Mouse (Mus musculus): ENCODE measurements around the gene Inhbe.

Gene Inhbe

DNA sequence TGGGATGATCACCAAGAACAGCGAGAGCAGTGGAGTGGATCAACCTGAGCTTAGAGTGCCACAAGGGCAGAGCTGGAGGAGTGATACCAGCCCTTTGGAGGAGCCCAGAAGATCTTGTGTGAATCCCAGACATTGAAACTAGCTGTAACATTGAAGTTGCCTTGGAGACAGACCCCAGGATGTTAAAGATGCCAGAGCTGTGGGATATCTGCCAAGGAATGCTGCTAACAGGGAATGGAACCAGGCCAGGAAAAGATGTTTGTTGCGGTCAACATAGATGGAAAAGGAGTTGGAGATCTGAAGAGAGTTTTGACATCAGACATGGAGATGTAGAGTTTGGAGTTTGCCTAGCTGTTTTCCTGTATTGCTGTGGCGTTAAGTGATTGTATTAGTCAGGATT is 8.0 kb downstream of the Inhbe start:
- ATAC-seq (ENCODE audit: low TSS enrichment), result no peak

GRCm38 (mm10) chr10:127343029-127343428 is 11.2 kb downstream of the Inhbe start:
- ATAC-seq (ENCODE audit: low TSS enrichment), result no peak

GRCm38 (mm10) chr10:127341891-127342639 is 12.1 kb downstream of the Inhbe start, which contains the start of gene Gli1:
Gli1 (minus strand) TSS chr10:127341974.
- ATAC-seq (ENCODE audit: low TSS enrichment), result peak; percentile 58

DNA sequence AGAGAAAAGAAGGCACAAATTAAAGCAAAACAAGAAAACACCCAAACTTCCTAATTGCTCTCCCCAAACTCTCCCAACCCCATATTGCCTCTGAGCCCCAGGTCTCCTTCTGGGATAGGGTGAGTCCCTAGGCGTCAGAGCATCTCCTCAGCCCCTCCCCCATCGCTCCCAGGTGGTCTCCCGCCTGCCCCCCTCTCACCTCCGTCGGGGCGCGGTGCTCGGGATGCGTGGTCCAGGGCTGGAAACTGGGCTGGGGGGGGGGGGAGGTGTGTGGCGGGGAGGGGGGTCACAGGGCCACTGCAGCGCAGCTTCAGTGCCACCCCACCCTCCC is 12.9 kb downstream of the Inhbe start:
- ATAC-seq (ENCODE audit: low TSS enrichment), result no peak

DNA sequence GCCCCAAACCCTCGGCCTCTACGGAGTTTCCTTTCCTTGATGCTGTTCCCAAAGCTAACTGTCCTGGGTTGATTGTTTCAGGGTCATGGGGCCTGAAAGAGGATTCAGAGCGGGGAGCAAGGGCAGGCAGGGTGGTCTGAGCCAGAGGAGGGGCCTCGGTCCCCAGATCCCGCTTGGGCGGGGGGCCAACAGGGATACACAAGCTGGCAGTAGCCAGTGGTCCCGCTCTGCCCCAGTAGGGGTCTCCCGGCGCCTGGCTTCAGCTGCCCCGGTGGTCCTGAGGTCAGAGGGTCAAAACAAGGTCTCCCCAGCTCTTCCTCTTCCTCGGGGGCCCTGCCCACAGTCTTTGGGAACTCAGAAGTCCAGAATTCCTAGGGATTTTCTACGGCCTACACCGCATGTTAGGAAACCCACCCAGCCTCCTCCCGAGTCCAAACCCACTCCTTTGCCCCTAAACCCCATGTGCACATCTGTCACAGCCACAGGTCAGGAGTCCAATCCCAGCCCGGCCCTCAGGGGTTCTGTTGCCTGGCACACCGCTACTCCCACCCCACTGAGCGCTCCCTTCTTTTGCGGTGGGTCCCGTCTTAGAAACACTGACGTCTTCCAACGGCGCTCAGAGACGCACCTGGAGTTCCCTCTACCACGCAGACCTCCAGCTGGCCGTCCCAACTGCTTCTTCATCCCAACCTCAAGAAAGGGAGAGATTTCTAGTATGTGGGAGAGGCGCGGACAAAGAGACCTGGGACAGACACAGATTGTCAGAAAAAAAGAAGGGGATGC is 13.4 kb downstream of the Inhbe start:
- no peak for ATAC-seq (ENCODE audit: low TSS enrichment)

DNA sequence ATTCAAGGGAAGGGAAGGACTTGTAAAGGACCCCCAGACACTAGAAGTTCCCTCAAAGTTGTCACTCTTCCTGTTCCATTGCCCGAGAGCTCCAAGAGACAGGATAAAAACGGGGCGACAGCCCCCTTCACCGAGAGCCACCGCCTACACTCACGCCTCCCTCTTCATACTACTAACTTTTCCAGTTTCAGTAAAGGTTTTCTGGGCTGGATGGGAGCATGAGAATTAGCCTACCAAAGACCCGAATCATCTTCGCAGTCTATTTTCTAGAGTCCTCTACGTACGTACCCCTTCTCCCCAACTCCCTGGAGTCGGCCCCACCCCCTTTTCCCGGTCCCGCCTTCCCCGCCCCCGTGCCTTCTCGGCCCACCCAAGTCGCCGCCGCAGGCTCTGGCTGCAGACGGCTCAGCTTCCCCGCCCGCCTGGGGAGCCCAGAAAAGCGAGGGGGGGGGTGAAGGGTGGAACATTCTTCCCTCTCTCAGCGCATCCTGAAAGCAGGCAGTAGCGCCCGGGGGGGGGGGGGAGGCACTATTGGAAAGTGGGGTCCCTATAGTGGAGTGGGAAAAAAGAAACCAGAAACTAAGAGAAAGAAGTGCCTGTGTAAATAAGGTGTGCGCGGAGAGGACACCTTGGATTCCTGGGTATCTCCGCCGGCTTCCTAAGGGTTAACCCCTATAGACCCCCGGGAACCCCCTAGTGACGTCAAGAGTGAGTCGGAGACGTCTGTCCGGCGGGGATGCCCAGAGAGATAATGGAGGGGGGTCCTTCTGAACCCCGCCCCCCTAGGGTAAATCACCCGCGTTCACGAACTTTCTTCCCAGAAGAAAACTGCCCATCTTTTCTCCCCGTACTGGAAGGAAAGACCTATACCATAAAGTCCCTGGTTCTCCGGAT is 14.3 kb downstream of the Inhbe start:
- ATAC-seq (ENCODE audit: low TSS enrichment), result no peak

GRCm38 (mm10) chr10:127338930-127339682 is 15.1 kb downstream of the Inhbe start:
- peak; percentile 82 for ATAC-seq (ENCODE audit: low TSS enrichment)

DNA sequence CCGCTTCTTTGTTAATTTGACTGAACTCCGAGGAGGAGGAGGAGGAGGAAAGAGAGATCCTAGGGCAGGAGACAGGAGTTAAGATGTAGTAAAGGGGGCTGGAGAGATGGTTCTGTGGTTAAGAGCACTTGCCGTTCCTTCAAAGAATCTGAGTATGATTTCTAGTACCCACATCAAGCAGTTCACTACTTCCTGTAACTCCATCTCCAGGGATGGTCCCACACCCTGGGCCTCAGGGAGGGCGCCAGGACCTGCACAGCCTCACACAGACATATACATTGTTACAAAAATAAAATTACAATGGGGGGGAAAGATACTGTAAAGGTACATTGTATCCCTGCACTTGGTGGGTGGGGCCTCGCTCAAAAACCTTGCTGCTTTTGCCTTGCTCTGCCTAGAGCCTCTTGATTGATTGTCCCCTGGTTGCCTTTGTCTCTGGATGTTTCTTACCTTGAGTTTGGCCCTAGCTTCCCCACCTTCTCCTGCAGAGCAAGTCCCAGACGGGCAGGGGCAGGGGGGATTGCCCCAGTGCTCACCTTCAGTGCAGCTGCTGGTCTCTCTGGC is 16.6 kb downstream of the Inhbe start:
- ATAC-seq (ENCODE audit: low TSS enrichment), result no peak

DNA sequence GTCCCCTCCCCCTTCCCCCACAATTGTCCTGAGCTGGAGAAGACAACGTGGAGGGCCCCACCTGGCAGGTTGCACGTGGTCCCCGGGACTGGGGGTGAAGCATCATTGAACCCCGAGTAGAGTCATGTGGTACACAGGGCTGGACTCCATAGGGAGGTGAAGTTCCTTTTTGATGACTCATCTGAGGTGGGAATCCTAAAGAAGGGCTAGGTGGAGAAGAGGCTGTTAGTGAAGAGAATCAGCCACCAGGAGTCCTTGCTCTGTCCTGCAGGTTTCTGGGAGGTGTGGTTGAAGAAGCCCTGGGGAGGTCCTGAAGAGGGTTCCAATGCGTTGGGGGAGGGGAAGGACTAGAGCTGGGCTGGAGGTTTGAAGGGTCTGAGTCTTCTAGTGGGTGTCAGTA is 17.3 kb downstream of the Inhbe start:
- no peak for ATAC-seq (ENCODE audit: low TSS enrichment)

DNA sequence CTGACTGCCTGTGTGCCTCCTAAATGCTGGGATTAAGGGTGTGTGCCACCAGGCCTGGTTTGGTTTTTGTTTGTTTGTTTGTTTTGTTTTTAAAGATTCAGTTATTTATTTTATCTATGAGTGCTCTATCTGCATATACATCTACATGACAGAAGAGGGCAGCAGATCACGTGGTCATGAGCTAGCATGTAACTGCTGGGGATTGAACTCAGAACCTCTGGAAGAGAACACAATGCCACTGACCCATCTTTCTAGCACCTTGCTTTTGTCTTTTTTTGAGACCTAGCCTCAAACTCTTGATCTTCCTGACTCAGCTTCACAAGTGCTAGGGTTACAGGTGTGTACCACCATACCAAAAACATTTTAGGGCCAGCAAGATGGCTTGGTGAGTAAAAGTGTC is 18.9 kb downstream of the Inhbe start:
- ATAC-seq (ENCODE audit: low TSS enrichment), result no peak

DNA sequence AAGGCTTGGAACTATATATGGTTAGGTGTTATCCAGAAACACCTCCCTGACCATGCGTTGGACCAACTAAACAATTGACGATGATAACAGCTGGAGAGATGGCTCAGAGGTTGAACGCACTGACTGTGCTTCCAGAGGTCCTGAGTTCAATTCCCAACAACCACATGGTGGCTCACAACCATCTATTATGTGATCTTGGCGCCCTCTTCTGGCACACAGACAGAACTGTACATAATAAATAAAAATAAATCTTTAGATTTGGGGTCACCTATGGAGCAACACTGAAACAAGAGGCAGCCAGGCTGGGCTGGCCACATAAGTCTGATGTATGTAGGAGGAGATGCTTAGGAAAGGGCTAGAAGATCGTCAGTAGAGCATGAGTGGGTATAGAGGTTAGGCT is 21.1 kb downstream of the Inhbe start:
- ATAC-seq (ENCODE audit: low TSS enrichment), result no peak

- ATAC-seq (ENCODE audit: low TSS enrichment), result no peak
Measured at GRCm38 (mm10) chr10:127332211-127332874, 21.9 kb downstream of the Inhbe start.

DNA sequence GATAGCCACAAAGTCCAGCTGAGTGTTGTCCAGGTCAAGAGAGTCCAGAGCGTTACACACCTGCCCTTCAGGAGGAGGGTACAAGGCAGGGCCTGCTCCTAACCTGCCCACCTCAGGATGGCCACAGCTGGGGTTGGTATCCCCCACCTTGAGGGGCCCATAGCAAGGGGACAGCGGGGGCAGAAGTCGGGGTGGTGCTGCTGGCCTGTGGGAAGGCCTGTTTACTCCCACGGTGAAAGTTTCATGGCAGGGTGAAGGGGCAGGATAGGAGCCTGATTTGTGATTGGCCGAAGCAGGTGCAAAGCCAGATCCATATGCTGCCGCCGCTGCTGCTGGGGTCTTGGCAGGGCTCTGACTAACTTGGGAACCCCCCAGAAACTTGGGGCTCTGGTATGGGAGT is 24.0 kb downstream of the Inhbe start:
- ATAC-seq (ENCODE audit: low TSS enrichment), result no peak

DNA sequence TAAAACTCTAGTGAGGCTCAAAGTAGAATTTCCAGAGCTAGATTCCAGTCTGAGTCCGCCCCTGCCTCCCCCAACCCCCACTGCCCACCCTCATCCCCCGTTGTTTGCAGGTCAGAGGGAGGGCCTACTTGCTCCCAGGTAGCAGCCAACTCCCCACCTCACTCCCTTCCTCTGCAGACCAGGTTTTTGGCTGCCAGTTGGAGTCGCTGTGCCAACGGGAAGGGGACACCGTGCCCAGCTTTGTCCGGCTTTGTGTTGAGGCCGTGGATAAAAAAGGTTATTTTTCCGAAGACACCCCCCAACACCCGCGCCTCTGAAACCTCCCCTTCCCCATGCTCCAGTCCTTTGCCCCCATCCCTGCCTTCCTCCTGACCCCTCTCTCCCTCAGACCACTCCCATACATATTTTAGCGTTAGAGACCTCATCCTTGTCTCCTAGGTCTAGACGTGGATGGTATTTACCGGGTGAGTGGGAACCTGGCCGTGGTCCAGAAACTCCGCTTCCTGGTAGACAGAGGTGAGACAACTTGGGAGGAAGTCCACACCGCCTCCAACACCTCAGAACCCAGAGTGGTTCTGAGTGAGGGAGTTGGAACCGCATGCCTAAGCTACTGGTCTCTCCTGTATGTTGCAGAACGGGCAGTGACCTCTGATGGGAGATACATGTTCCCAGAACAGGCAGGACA is 26.6 kb downstream of the Inhbe start:
- no peak for ATAC-seq (ENCODE audit: low TSS enrichment)

DNA sequence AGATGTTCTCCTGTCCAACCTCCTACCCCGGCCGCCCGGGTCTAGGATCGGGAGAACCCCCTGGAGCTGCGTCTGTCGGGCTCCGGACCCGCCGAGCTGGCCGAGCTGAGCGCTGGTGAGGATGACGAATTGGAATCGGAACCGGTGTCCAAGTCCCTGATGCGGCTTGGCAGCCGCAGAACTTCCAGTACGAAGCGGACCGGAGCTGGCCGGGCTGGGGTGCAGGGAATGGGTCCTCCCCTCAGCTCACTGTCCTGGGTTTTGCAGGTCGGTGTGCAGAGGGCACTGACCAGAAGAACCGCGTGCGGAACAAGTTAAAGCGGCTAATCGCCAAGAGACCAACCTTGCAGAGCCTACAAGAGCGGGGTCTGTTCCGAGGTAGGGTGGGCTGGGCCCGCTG is 27.4 kb downstream of the Inhbe start:
- no peak for ATAC-seq (ENCODE audit: low TSS enrichment)

DNA sequence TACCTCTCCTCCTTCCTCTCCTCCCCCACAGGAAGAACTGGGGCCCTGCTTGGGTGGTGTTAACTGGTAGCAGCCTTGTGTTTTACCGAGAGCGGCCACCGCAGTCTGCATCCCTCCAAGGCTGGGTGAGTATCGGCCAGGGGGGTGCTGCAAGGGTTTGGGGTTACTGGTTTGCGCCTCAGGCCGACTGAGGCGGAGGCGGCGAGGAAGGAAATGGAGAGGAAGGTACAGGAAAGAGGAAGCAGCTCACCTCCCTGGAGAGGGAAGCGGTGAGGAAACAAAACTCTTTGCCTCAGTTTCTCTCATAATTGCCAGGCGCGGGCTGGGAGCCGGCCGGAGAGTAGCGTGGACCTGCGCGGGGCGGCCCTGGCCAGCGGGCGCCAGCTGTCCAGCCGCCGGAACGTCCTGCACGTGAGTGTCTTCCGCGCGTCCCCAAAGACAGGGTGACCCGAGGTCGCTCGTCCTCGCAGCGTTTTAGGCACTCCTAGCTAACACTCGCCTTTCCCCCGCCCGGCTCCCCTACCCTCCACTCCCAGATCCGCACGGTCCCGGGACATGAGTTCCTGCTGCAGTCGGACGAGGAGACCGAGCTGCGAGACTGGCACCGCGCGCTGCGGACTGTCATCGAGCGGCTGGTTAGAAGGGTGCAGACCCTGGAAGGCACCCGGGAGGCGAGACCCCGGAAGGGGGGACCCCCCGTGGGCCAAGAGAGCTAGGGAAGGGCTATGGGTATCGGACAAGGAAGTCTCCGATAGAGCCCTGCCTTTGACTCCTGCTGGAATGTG is 28.0 kb downstream of the Inhbe start:
- ATAC-seq (ENCODE audit: low TSS enrichment), result no peak

GRCm38 (mm10) chr10:127325454-127326016 is 28.7 kb downstream of the Inhbe start:
- no peak for ATAC-seq (ENCODE audit: low TSS enrichment)

DNA sequence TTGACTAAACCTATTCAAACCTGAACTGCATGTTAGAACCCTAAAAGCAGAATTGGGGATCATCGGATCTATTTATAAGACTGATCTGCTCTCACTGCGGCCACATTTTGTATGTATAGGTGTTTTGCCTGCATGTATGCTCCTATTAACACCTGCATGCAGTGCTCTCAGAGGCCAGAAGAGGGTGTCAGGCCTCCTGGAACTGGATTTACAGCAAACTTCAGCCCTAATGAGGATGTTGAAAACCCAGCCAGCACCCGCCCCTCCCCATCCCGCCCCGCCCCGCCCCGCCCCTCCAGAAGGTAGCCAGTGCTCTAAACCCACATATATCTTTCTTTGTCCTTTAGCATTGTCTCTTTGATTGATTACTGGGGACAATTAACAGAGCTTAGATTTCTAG is 29.7 kb downstream of the Inhbe start:
- no peak for ATAC-seq (ENCODE audit: low TSS enrichment)
